In the genomic region with DNA sequence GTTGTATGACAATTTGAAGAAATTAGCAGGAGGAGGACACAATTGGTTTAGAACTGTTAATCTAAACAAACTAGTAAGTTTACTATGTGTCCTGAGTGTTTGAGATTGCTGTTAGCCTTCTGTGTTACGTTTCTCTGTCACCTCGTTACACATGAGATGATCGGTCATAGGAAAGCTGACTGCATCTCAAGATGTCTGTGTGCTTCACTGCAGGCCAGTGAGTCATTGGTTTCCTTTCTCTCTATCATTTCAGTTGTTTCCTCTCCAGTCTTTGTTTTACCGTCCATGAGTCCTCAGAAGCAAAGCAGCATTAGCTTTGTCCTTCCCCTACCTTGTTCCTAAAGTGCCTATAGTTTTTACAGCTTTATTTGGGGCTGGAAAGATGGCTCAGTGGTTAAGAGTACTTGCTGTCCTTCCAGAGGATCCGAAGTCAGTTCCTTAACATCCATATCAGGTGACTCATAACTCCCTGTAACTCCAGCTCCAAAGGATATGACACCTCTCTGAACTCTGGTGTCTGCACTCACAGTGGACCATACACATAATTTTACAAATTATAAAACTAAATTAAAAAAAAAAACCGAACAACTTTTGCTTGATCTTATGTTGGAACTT, we compare ENCODE assay signal across 21 mouse cellular contexts. TPM values are rescaled to one million over a fixed set of nuclear protein-coding genes. Genes with fewer than 3 reads are reported as not detected.
DNase-seq lines count a peak whose midpoint lies in the region; ATAC-seq and TF ChIP-seq lines count a peak whose summit lies in the region.
"Had no signal": no experiment of that assay in that cellular context is flagged by ENCODE, and none has a peak within 500 bp of the region (broad histone marks: within the 10 kb centered on the region; RNA-seq: fewer than 3 reads in every experiment).

No protein-coding gene starts in this region.

- TF ChIP-seq CTCF in embryonic fibroblast, embryonic 13.5 days (IDR thresholded peaks at IDR 0.05; ENCODE audit: borderline replicate concordance, insufficient read depth, low read length), result no peak

- H3K4me1 ChIP-seq in forebrain, embryonic 13.5 days, result no peaks in the 10 kb centered on the region
- no peaks in the 10 kb centered on the region for H3K4me1 ChIP-seq in forebrain, embryonic 14.5 days (ENCODE audit: control insufficient read depth, insufficient read depth, low read length)
- H3K4me1 ChIP-seq in lung, embryonic 16.5 days (replicated peaks; ENCODE audit: control insufficient read depth, insufficient read depth, low read length), result no peaks in the 10 kb centered on the region
- peaks cover 7% of the 10 kb centered on the region for H3K4me1 ChIP-seq in embryonic fibroblast, embryonic 13.5 days (ENCODE audit: control insufficient read depth, insufficient read depth, low read length)
- H3K4me1 ChIP-seq: hindbrain, embryonic 12.5 days had no signal

- peaks cover 48% of the 10 kb centered on the region for H3K36me3 ChIP-seq in forebrain, embryonic 13.5 days (ENCODE audit: poor library complexity, severe bottlenecking)
- H3K36me3 ChIP-seq in forebrain, embryonic 14.5 days (ENCODE audit: control insufficient read depth, insufficient read depth, low read length), result peaks cover 30% of the 10 kb centered on the region
- peaks cover 14% of the 10 kb centered on the region for H3K36me3 ChIP-seq in lung, embryonic 16.5 days (ENCODE audit: control insufficient read depth, insufficient read depth, low read length)

- no peak overlapping the region for H3K4me2 ChIP-seq in forebrain, embryonic 13.5 days
- H3K4me2 ChIP-seq in forebrain, embryonic 14.5 days (ENCODE audit: low read length), result no peak overlapping the region
- no peak overlapping the region for H3K4me2 ChIP-seq in lung, embryonic 16.5 days (ENCODE audit: low read depth, low read length)
- H3K4me2 ChIP-seq: heart, embryonic 13.5 days; hindbrain, embryonic 12.5 days had no signal

- H3K27me3 ChIP-seq in forebrain, embryonic 13.5 days, result no peaks in the 10 kb centered on the region
- no peaks in the 10 kb centered on the region for H3K27me3 ChIP-seq in forebrain, embryonic 14.5 days (replicated peaks; ENCODE audit: control insufficient read depth, insufficient read depth, low read length)
- no peaks in the 10 kb centered on the region for H3K27me3 ChIP-seq in lung, embryonic 16.5 days (ENCODE audit: control insufficient read depth, insufficient read depth, low read depth, low read length)
- H3K27me3 ChIP-seq: heart, embryonic 13.5 days; hindbrain, embryonic 12.5 days had no signal

- H3K9ac ChIP-seq in forebrain, embryonic 13.5 days, result no peak overlapping the region
- no peak overlapping the region for H3K9ac ChIP-seq in forebrain, embryonic 14.5 days (ENCODE audit: low read length)
- H3K9ac ChIP-seq in lung, embryonic 16.5 days (ENCODE audit: low read length), result no peak overlapping the region
- H3K9ac ChIP-seq: heart, embryonic 13.5 days; hindbrain, embryonic 12.5 days had no signal

- WGBS in forebrain, embryonic 13.5 days, result 85% methylated on average over 6 of the region's 6 CpGs
- WGBS in forebrain, embryonic 14.5 days, result 86% methylated on average over 6 of the region's 6 CpGs
- 61% methylated on average over 6 of the region's 6 CpGs for WGBS in lung, embryonic 16.5 days

- no peak overlapping the region for H3K4me3 ChIP-seq in forebrain, embryonic 13.5 days
- H3K4me3 ChIP-seq in forebrain, embryonic 14.5 days (ENCODE audit: low read depth, low read length), result no peak overlapping the region
- H3K4me3 ChIP-seq in lung, embryonic 16.5 days (ENCODE audit: low read length), result no peak overlapping the region
- H3K4me3 ChIP-seq in embryonic fibroblast, embryonic 13.5 days (ENCODE audit: insufficient read depth, low read length), result no peak overlapping the region
- H3K4me3 ChIP-seq: embryonic facial prominence, embryonic 10.5 days; erythroblast, embryonic 14.5 days; forebrain, embryonic 10.5 days; heart, embryonic 13.5 days; hindbrain, embryonic 12.5 days had no signal

- no peak for ATAC-seq in forebrain, embryonic 13.5 days
- ATAC-seq in forebrain, embryonic 14.5 days, result no peak
- no peak for ATAC-seq in lung, embryonic 16.5 days (ENCODE audit: low read depth)
- ATAC-seq: forebrain, embryonic 16.5 days; hindbrain, embryonic 16.5 days; inflammation-experienced regulatory T-cells, adult 6 months; intestine, postnatal 0 days had no signal

- no peaks in the 10 kb centered on the region; the same call in 1 of the 2 replicates for H3K9me3 ChIP-seq in forebrain, embryonic 13.5 days (replicated peaks)
- H3K9me3 ChIP-seq in forebrain, embryonic 14.5 days (replicated peaks; ENCODE audit: control insufficient read depth, low read length), result no peaks in the 10 kb centered on the region
- H3K9me3 ChIP-seq in lung, embryonic 16.5 days (ENCODE audit: control insufficient read depth, low read length), result no peaks in the 10 kb centered on the region
- H3K9me3 ChIP-seq: embryonic facial prominence, embryonic 10.5 days; forebrain, embryonic 10.5 days; heart, embryonic 13.5 days; hindbrain, embryonic 12.5 days had no signal

- no peak for DNase-seq in forebrain, embryonic 14.5 days (ENCODE audit: low spot score)
- DNase-seq in lung, postnatal 25 days (ENCODE audit: low spot score), result no peak
- DNase-seq in c-Kit-positive CD71-positive TER-119-positive erythroid progenitor cells, embryonic 14.5 days (ENCODE audit: low spot score), result no peak
- no peak for DNase-seq in adrenal gland, adult 18-20 months (ENCODE audit: low spot score in 2 of 2)
- DNase-seq: adrenal gland, postnatal 14 days; cerebellum, adult 18-20 months; cerebellum, postnatal 10 days; gastrocnemius, postnatal 25 days; heart, postnatal 36 days had no signal

- TF ChIP-seq POLR2A in embryonic fibroblast, embryonic 13.5 days (IDR thresholded peaks at IDR 0.05; ENCODE audit: low read depth, low read length), result no peak

- H3K27ac ChIP-seq in forebrain, embryonic 13.5 days, result peak overlapping the region; percentile 40
- no peak overlapping the region for H3K27ac ChIP-seq in forebrain, embryonic 14.5 days (ENCODE audit: low read depth, low read length)
- H3K27ac ChIP-seq in lung, embryonic 16.5 days (ENCODE audit: low read length), result peak overlapping the region; percentile 40; the same call in 1 of the 2 replicates
- H3K27ac ChIP-seq in embryonic fibroblast, embryonic 13.5 days (ENCODE audit: insufficient read depth, low read length), result peak overlapping the region; percentile 47
- H3K27ac ChIP-seq: embryonic facial prominence, embryonic 10.5 days; forebrain, embryonic 10.5 days; heart, embryonic 13.5 days; hindbrain, embryonic 12.5 days had no signal

RNA-seq across cellular contexts. Expression of a gene that starts 53.5 kb away (rescaled TPM):
- 15.7 and 16.6 TPM in 2 replicates for polyA plus RNA-seq in forebrain, embryonic 13.5 days (2015; fragmentation: Nextera tagmentation; extraction: Ambion mirVana)
- 24.2 and 28.4 TPM in 2 replicates for polyA plus RNA-seq in forebrain, embryonic 14.5 days (2014; fragmentation: Nextera tagmentation; extraction: Ambion mirVana)
- 8.4 and 8.9 TPM in 2 replicates for polyA plus RNA-seq in lung, embryonic 16.5 days (2015; fragmentation: Nextera tagmentation; extraction: Ambion mirVana)
- polyA plus RNA-seq in embryonic fibroblast, embryonic 13.5 days (2011; ENCODE audit: insufficient read length, low read depth, missing spikeins), result 21.0 and 22.3 TPM in 2 replicates
- total RNA-seq in adrenal gland, adult 18-20 months (2021), result 10 to 100 TPM; 37.0 to 48.0 TPM
